Mouse (Mus musculus) left cerebral cortex, adult 8-10 months (tissue): ENCODE data around the gene Wdr3. TPM values are rescaled to one million over a fixed set of nuclear protein-coding genes. Genes with fewer than 3 reads are reported as not detected.

ENCODE experiments used
- total RNA-seq, 4 experiments: library from RNA; stranded (reverse); gene quantifications; 2 replicates each; pipeline ENCODE4 v1.2.4; 2022

The Wdr3 gene
- total RNA-seq, 4 experiments from 2014 or later: 19.4 to 28.6 (median 23.5) TPM

Other genes starting within 250 kb of the Wdr3 start
- 10 to 100 TPM; 30.3 to 36.4 (median 33.4) TPM for gene Gdap2, start within 50 bp of the Wdr3 start, total RNA-seq